Mouse (Mus musculus) CH12.LX (cell line): ENCODE measurements around the gene Nsg2. TPM values are rescaled to one million over a fixed set of nuclear protein-coding genes. Genes with fewer than 3 reads are reported as not detected.
"Not testable (repeated sequence)": the region's sequence is repeated elsewhere in the genome, so short reads cannot be mapped to it uniquely, and the experiment has no call there.

Experiments used
- DNase-seq: peaks from one replicate; pipeline ENCODE4 v3.0.0-alpha.2; 2013; ENCODE audit errors: extremely low read depth
- H3K27ac ChIP-seq: 2 replicates; pipeline ENCODE4 v1.5.1; 2012; ENCODE audit warnings: low read depth, mild to moderate bottlenecking, control low read depth, moderate library complexity; ENCODE audit not compliant: insufficient read depth
- H3K27me3 ChIP-seq: replicated peaks from 2 replicates; pipeline ENCODE3; 2012; ENCODE audit warnings: inconsistent platforms
- H3K36me3 ChIP-seq, 2 experiments: replicated peaks in 1 of 2; 2 replicates each; pipeline versions ENCODE3 to v1.6.1; 2012; ENCODE audit warnings: inconsistent platforms in 1 of 2, low read length in 1 of 2, mild to moderate bottlenecking in 1 of 2, mixed read lengths in 1 of 2, moderate library complexity in 1 of 2; ENCODE audit not compliant: control insufficient read depth in 1 of 2, insufficient read depth in 1 of 2
- H3K4me1 ChIP-seq, 2 experiments: 2 replicates each; pipeline ENCODE4 v1.6.1; 2012; ENCODE audit warnings: inconsistent platforms in 1 of 2, moderate library complexity in 1 of 2; ENCODE audit not compliant: insufficient read depth in 2 of 2, control insufficient read depth in 1 of 2
- H3K4me2 ChIP-seq: 2 replicates; pipeline ENCODE4 v1.6.1; 2012; ENCODE audit warnings: low read depth, mild to moderate bottlenecking, control low read depth; ENCODE audit not compliant: poor library complexity, insufficient read depth, severe bottlenecking
- H3K4me3 ChIP-seq, 3 experiments: fragments of 150-350 bp in 1 of 3; sonication (generic) in 1 of 3; replicated peaks in 1 of 3; 2 replicates each; pipeline versions ENCODE3 to v1.5.1; 2011 to 2012; ENCODE audit warnings: low read depth in 2 of 3, low read length in 2 of 3, mild to moderate bottlenecking in 2 of 3, moderate library complexity in 2 of 3, control low read depth in 1 of 3, improper control_type of control experiment in 1 of 3, inconsistent platforms in 1 of 3, mixed read lengths in 1 of 3; ENCODE audit not compliant: poor library complexity in 1 of 3
- H3K79me2 ChIP-seq: replicated peaks from 2 replicates; pipeline ENCODE4 v1.6.1; 2012; ENCODE audit warnings: mild to moderate bottlenecking, moderate library complexity; ENCODE audit not compliant: control insufficient read depth, poor library complexity, insufficient read depth, severe bottlenecking; ENCODE audit errors: extremely low read depth
- H3K9ac ChIP-seq: 2 replicates; pipeline ENCODE4 v1.6.1; 2012; ENCODE audit warnings: low read depth, mild to moderate bottlenecking, control low read depth, moderate library complexity; ENCODE audit not compliant: insufficient read depth
- H3K9me3 ChIP-seq: replicated peaks from 2 replicates; pipeline ENCODE3; 2012; ENCODE audit warnings: low read length, inconsistent platforms, mixed read lengths
- CHD2 ChIP-seq: IDR thresholded peaks from 2 replicates; pipeline ENCODE4 v1.6.1; 2011; ENCODE audit warnings: low read length, improper control_type of control experiment
- CTCF ChIP-seq, 2 experiments: IDR thresholded peaks in 1 of 2; conservative IDR thresholded peaks in 1 of 2; 2 replicates each; pipeline ENCODE4 v1.5.1; 2011 to 2012; ENCODE audit warnings: low read depth in 2 of 2, low read length in 2 of 2, improper control_type of control experiment in 1 of 2, inconsistent platforms in 1 of 2, mild to moderate bottlenecking in 1 of 2, moderate library complexity in 1 of 2
- EP300 ChIP-seq: IDR thresholded peaks from 2 replicates; pipeline ENCODE4 v1.6.1; 2011; ENCODE audit warnings: low read length, improper control_type of control experiment
- ETS1 ChIP-seq: conservative IDR thresholded peaks from 2 replicates; pipeline ENCODE4 v1.6.1; 2012; ENCODE audit warnings: low read depth, mild to moderate bottlenecking, inconsistent platforms, low read length, improper control_type of control experiment, moderate library complexity
- HCFC1 ChIP-seq: IDR thresholded peaks from 2 replicates; pipeline ENCODE4 v1.6.1; 2012; ENCODE audit warnings: low read depth, mild to moderate bottlenecking, inconsistent platforms, low read length, improper control_type of control experiment
- IRF4 ChIP-seq: IDR thresholded peaks from 2 replicates; pipeline ENCODE4 v1.6.1; 2014; ENCODE audit warnings: low read depth, mild to moderate bottlenecking, inconsistent platforms, low read length, improper control_type of control experiment
- JUN ChIP-seq: IDR thresholded peaks from 2 replicates; pipeline ENCODE4 v1.6.1; 2011; ENCODE audit warnings: low read depth, mild to moderate bottlenecking, low read length, improper control_type of control experiment, moderate library complexity; ENCODE audit not compliant: insufficient read depth
- JUND ChIP-seq: conservative IDR thresholded peaks from 2 replicates; pipeline ENCODE4 v1.6.1; 2011; ENCODE audit warnings: low read depth, low read length, improper control_type of control experiment
- MAFK ChIP-seq: IDR thresholded peaks from 2 replicates; pipeline ENCODE4 v1.6.1; 2011; ENCODE audit warnings: low read length, improper control_type of control experiment; ENCODE audit not compliant: insufficient replicate concordance
- MAZ ChIP-seq: IDR thresholded peaks from 2 replicates; pipeline ENCODE4 v1.6.1; 2012; ENCODE audit warnings: low read depth, mild to moderate bottlenecking, inconsistent platforms, low read length, improper control_type of control experiment, moderate library complexity
- MEF2A ChIP-seq: IDR thresholded peaks from 2 replicates; pipeline ENCODE4 v1.6.1; 2014; ENCODE audit warnings: low read depth, mild to moderate bottlenecking, inconsistent platforms, low read length, improper control_type of control experiment, borderline replicate concordance
- MXI1 ChIP-seq: IDR thresholded peaks from 2 replicates; pipeline ENCODE4 v1.6.1; 2011; ENCODE audit warnings: mild to moderate bottlenecking, low read depth, low read length, improper control_type of control experiment
- MYC ChIP-seq: IDR thresholded peaks from 2 replicates; pipeline ENCODE4 v1.6.1; 2011; ENCODE audit warnings: low read depth, mild to moderate bottlenecking, improper control_type of control experiment, low read length
- NELFE ChIP-seq: IDR thresholded peaks from 2 replicates; pipeline ENCODE4 v1.6.1; 2011; ENCODE audit warnings: low read depth, low read length, improper control_type of control experiment
- NRF1 ChIP-seq: IDR thresholded peaks from 2 replicates; pipeline ENCODE4 v1.6.1; 2014; ENCODE audit warnings: low read depth, mild to moderate bottlenecking, inconsistent platforms, low read length, improper control_type of control experiment, moderate library complexity
- PAX5 ChIP-seq: IDR thresholded peaks from 2 replicates; pipeline ENCODE4 v1.6.1; 2012; ENCODE audit warnings: low read length, inconsistent platforms, mixed read lengths
- POLR2AphosphoS2 ChIP-seq: IDR thresholded peaks from 2 replicates; pipeline ENCODE4 v1.6.1; 2011; ENCODE audit warnings: low read depth, low read length, improper control_type of control experiment
- RAD21 ChIP-seq: IDR thresholded peaks from 2 replicates; pipeline ENCODE4 v1.6.1; 2011; ENCODE audit warnings: low read depth, mild to moderate bottlenecking, low read length, improper control_type of control experiment, moderate library complexity
- RCOR1 ChIP-seq: conservative IDR thresholded peaks from 2 replicates; pipeline ENCODE4 v1.6.1; 2012; ENCODE audit warnings: low read depth, mild to moderate bottlenecking, inconsistent platforms, low read length, improper control_type of control experiment
- TBP ChIP-seq: conservative IDR thresholded peaks from 2 replicates; pipeline ENCODE4 v1.6.1; 2011; ENCODE audit warnings: low read depth, low read length, improper control_type of control experiment
- dilution Hi-C: fragments of 300-500 bp; cut with MboI; formaldehyde crosslinking; loops from 2 replicates; pipeline ENCODE4 v1.14.3; 2020; ENCODE audit warnings: low sequenced_read_pairs; ENCODE audit not compliant: extremely low pct_unique_long_range_greater_than_20kb, extremely low pct_ligation_motif_present
- in situ Hi-C: fragments of 300-500 bp; cut with MboI; formaldehyde crosslinking; loops from 3 replicates; pipeline ENCODE4 v1.14.3; 2019; ENCODE audit warnings: low sequenced_read_pairs, low pct_ligation_motif_present, low pct_unique_long_range_greater_than_20kb, mixed read lengths
- polyA plus RNA-seq: library from polyadenylated mRNA; unstranded; fragments of >175 nt; gene quantifications from 2 replicates; pipeline ENCODE4 v1.2.1, GENCODE M21; 2012; ENCODE audit warnings: low read depth; ENCODE audit not compliant: insufficient read length
- total RNA-seq, 2 experiments: library from RNA; depleted of rRNA; stranded (reverse); fragments of 300-350 nt in 1 of 2; fragments of >200 nt in 1 of 2; gene quantifications; 2 replicates each; pipeline ENCODE4 v1.2.3; 2012 to 2014

Gene Nsg2
- total and polyA plus RNA-seq, 3 experiments, result 2.8 to 7.5 (median 7.4) TPM

DNA sequence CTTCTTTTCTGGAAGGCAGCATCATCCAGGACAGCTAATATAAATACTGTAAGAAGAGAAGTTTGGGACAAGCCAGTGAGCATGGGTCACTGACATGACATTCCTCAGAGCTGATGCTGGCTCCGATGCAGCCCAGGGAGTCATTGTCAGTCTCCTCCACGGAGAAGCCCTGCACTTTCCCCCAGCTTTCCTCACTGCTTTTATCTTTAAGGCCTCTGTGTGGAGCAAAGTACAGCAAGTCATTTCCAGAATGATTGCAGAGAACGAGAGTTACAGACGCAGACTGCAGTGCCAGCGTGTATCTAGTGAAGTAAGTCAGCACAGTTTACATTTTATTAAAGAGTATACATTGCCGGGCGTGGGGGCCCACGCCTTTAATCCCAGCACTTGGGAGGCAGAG lies 25.4 kb upstream of the Nsg2 start:
- H3K79me2 ChIP-seq, result no peaks in the 10 kb centered on the region
- in situ Hi-C loops (loop anchor here (25.0 kb wide), 1 partner anchor 337 kb away; the partner anchor contains the start of gene Hbq1a), dilution Hi-C loops (no loop called here)
- DNase-seq, result no peak
- no peaks in the 10 kb centered on the region for H3K27me3 ChIP-seq
- no peak overlapping the region for H3K27ac ChIP-seq
- no peak overlapping the region for H3K4me2 ChIP-seq
- H3K9ac ChIP-seq, result no peak overlapping the region
- no peaks in the 10 kb centered on the region for H3K36me3 ChIP-seq
- peaks cover 0 to 12% of the 10 kb centered on the region in 2 experiments; a peak in 2 of 4 replicates for H3K4me1 ChIP-seq
- no peak overlapping the region for H3K4me3 ChIP-seq
- TF ChIP-seq MYC, result no peak
- no peak for TF ChIP-seq NELFE
- H3K9me3 ChIP-seq, result no peaks in the 10 kb centered on the region

DNA sequence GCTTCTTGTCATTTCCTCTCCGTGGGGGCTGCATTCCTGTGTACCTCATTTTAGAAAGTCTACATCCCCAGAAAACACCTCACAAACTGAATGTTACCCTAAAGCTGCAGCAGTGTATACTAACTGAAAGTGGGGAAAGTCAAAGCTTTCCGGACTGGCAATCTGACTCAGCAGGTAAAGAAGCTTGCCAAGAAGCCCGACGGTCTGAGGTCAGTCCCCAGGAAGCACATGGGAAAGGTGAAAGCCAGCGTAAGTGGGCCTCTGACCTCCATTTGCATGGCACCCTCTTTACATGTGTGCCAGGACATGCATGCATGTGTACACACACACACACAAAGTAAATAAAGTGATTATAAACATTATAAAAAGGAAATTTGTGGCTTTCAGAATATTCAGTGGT lies 24.6 kb upstream of the Nsg2 start:
- Histone ChIP-seq H3K4me1 (peaks cover 0 to 21% of the 10 kb centered on the region in 2 experiments; a peak in 2 of 4 replicates), H3K4me2 (no peak overlapping the region), H3K27me3 (no peaks in the 10 kb centered on the region), H3K9ac (no peak overlapping the region), H3K9me3 (no peaks in the 10 kb centered on the region), H3K27ac (no peak overlapping the region), H3K79me2 (no peaks in the 10 kb centered on the region), H3K36me3 (no peaks in the 10 kb centered on the region), H3K4me3 (no peak overlapping the region)
- dilution Hi-C loops, result no loop called here
- in situ Hi-C loops, result loop anchor here (25.0 kb wide), 1 partner anchor 337 kb away; the partner anchor contains the start of gene Hbq1a
- TF ChIP-seq IRF4 (no peak), HCFC1 (no peak), TBP (no peak), MEF2A (no peak), CHD2 (no peak), ETS1 (no peak), PAX5 (no peak), RCOR1 (no peak), MXI1 (no peak), JUN (no peak), CTCF (conservative IDR thresholded peaks at IDR 0.05 in 1 of 2, IDR thresholded peaks at IDR 0.05 in 1 of 2; ENCODE audit: low read depth in 2 of 2, low read length in 2 of 2) (no peak), EP300 (no peak)
- DNase-seq, result no peak

GRCm38 (mm10) chr11:31976137-31976536 lies 24.1 kb upstream of the Nsg2 start:
- Histone ChIP-seq H3K27me3 (no peaks in the 10 kb centered on the region), H3K79me2 (no peaks in the 10 kb centered on the region), H3K4me2 (no peak overlapping the region), H3K9ac (no peak overlapping the region), H3K4me3 (no peak overlapping the region)
- in situ Hi-C loops, result loop anchor here (25.0 kb wide), 1 partner anchor 336 kb away; the partner anchor contains the start of gene Hbq1a
- DNase-seq, result no peak
- TF ChIP-seq TBP (no peak), MYC (no peak), MAFK (no peak), EP300 (no peak), POLR2AphosphoS2 (no peak), JUN (no peak), RAD21 (no peak), NRF1 (no peak), CTCF (conservative IDR thresholded peaks at IDR 0.05 in 1 of 2, IDR thresholded peaks at IDR 0.05 in 1 of 2; ENCODE audit: low read depth in 2 of 2, low read length in 2 of 2) (no peak), MAZ (no peak), JUND (no peak)
- TF ChIP-seq, all 38 proteins: peak for 0
- dilution Hi-C loops, result no loop called here
- H3K4me1 ChIP-seq, result peaks cover 0 to 22% of the 10 kb centered on the region in 2 experiments; a peak in 2 of 4 replicates
- no peaks in the 10 kb centered on the region for H3K36me3 ChIP-seq
- no peak overlapping the region for H3K27ac ChIP-seq
- H3K9me3 ChIP-seq, result no peaks in the 10 kb centered on the region

DNA sequence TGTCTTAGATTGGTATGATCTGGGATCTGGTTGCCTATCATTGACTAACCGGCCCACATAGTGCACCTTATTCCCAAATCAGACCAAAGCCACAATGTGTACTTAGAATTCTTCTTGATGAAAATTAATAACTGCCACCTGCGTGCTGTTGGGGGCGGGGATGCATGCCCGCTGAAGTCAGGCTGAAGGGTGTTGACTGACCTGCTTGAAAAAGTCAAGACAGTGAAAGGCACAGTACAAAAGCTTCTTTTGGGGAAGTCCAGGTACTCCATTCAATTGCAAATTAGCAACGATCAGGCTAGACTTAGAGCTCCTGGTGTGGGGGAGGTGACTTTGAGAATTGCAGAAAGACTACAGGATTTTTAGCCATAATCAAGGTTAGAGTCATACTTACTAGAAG lies 20.2 kb upstream of the Nsg2 start:
- H3K4me3 ChIP-seq, H3K9me3 ChIP-seq, DNase-seq, H3K27ac ChIP-seq, H3K36me3 ChIP-seq, H3K4me2 ChIP-seq, H3K27me3 ChIP-seq, dilution Hi-C loops, H3K79me2 ChIP-seq, H3K9ac ChIP-seq: not testable (repeated sequence)
- peaks cover 0 to 35% of the 10 kb centered on the region in 2 experiments; a peak in 2 of 4 replicates for H3K4me1 ChIP-seq
- in situ Hi-C loops, result loop anchor here (25.0 kb wide), 1 partner anchor 332 kb away; the partner anchor contains the start of gene Hbq1a
